Mouse (Mus musculus) frontal cortex, postnatal 10 days (tissue): ENCODE measurements around the gene Scn5a.

Experiments
- DNase-seq, 2 experiments: peaks; one replicate each; pipeline ENCODE4 v3.0.0; 2022; ENCODE audit warnings: low spot score in 2 of 2, mixed read lengths in 1 of 2

Scn5a gene

GRCm38 (mm10) chr9:119465056-119465455, 113.8 kb downstream of the Scn5a start:
- no peak for DNase-seq

- peak; percentile 42 to 71 for DNase-seq
Observed at GRCm38 (mm10) chr9:119460410-119460809, 118.4 kb downstream of the Scn5a start.

- no peak for DNase-seq
Observed at GRCm38 (mm10) chr9:119457122-119457521, 121.7 kb downstream of the Scn5a start.

- no peak for DNase-seq
Observed at GRCm38 (mm10) chr9:119455967-119456366, 122.8 kb downstream of the Scn5a start.

- DNase-seq = no peak
Observed at GRCm38 (mm10) chr9:119445737-119446136, 133.1 kb downstream of the Scn5a start.

GRCm38 (mm10) chr9:119444738-119445429, 133.9 kb downstream of the Scn5a start, which contains the start of gene Exog:
Gene Exog, plus strand, starts transcription at chr9:119444943.
- peak; percentile 95 to 98 for DNase-seq

GRCm38 (mm10) chr9:119438498-119439000, 140.3 kb downstream of the Scn5a start:
- DNase-seq = no peak

- DNase-seq = no peak
Observed at GRCm38 (mm10) chr9:119438065-119438464, 140.8 kb downstream of the Scn5a start.

GRCm38 (mm10) chr9:119435855-119436254, 143.0 kb downstream of the Scn5a start:
- DNase-seq = no peak
